Mouse (Mus musculus): ENCODE measurements around the gene Tnfaip3.

GRCm38 (mm10) chr10:19016823-19017471 lies 1.5 kb upstream of the Tnfaip3 start:
- no peak for TF ChIP-seq CTCF (IDR thresholded peaks at IDR 0.05; ENCODE audit: low read depth)
- TF ChIP-seq EP300 (IDR thresholded peaks at IDR 0.05; ENCODE audit: low read depth) = no peak

Measured in liver, postnatal 0 days (tissue).